Mouse (Mus musculus): ENCODE measurements around the gene Nlrc3.
A peak's percentile ranks its signal among the peaks of the same experiment; 100 is the strongest.
"Not testable (repeated sequence)": the region's sequence is repeated elsewhere in the genome, so short reads cannot be mapped to it uniquely, and the experiment has no call there.

Nlrc3 gene

DNA sequence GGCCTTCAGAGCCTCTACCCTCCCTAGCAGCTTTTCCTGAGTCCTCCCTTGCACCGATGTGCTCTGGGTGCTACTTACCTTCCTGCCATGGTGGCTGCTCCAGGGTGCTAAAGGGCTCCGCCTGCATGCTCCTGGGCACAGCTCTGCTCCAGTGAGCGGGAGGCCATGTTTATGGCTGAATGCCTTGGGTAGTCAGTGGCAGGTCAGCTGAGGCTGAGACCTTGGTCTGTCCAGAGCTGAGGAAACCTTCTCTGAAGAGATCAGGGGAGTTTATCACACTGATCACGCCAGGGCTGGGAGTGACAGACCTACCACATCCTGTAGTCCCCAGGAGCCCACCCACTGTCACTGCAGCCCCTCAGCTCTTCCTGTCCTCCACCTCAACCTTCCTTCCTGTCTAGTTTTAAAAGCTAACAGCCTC, at the start of gene Nlrc3:
Gene Nlrc3 (minus strand): TSS at position 382 of the 421 bp plus-strand sequence.
- DNase-seq (ENCODE audit: low spot score): no peak

DNA sequence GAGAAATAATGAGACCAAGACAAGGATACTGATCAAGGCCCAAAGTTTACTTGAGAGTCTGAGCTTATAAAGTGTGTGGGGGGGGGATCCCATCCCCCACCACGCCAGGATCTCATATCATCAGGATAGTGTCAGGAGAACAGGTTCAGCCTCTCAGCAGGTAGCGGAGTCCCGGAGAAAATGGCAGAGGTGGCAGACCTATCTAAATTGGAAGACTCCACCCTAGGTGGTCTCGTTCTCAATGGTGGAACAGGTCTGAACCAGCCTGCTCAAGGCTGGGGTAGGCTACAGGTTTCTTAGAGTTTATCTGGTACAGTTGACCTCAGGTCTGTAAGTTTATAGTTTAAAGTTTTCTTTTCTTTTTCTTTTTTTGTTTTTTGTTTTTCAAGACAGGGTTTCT, 46.3 kb upstream of the Nlrc3 start:
- no peak for DNase-seq (ENCODE audit: low spot score)

- no peak for DNase-seq (ENCODE audit: low spot score)
These were observed 44.8 kb upstream of the Nlrc3 start for GRCm38 (mm10) chr16:4021241-4021640.

DNA sequence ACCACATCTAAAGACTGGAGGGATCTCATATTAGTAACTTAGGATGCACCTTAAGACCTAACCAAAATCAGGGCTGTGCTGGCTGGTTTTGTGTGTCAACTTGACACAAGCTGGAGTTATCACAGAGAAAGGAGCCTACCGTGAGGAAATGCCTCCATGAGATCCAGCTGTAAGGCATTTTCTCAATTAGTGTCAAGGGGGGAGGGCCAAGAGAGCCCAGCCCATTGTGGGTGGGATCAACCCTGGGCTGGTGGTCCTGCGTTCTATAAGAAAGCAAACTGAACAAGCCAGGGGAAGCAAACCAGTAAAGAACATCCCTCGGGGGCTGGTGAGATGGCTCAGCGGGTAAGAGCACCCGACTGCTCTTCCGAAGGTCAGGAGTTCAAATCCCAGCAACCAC, 41.0 kb upstream of the Nlrc3 start:
- DNase-seq (ENCODE audit: low spot score): not testable (repeated sequence)

- not testable (repeated sequence) for DNase-seq (ENCODE audit: low spot score)
These were observed 40.4 kb upstream of the Nlrc3 start for GRCm38 (mm10) chr16:4016786-4017185.

DNA sequence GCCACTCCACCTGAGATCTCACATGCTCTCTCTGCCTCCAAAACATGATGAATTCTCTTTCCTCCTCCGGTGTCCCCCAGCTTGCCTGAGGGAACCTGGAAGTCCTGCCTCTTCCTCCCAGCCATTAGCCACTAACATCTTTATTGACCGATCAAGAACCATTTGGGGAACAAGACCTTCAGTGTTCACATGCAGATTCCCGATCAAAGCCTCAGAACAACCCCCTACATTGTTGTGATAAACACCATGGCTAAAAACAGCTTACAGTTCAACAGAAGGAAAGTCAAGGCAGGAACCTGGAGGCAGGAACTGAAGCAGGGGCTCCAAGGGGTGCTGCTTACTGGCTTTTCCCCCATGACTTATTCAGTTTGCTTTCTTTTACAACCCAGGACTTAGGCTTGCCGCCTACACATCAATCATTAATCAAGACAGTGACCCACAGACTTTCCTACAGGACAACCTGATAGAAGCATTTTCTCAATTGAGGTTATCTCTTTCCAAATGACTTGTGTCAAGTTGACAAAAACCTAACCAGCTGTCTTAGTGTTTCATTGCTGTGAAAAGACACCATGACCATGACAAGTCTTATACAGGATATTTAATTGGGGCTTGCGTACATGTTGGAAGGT, 37.7 kb upstream of the Nlrc3 start:
- DNase-seq (ENCODE audit: low spot score): no peak

DNA sequence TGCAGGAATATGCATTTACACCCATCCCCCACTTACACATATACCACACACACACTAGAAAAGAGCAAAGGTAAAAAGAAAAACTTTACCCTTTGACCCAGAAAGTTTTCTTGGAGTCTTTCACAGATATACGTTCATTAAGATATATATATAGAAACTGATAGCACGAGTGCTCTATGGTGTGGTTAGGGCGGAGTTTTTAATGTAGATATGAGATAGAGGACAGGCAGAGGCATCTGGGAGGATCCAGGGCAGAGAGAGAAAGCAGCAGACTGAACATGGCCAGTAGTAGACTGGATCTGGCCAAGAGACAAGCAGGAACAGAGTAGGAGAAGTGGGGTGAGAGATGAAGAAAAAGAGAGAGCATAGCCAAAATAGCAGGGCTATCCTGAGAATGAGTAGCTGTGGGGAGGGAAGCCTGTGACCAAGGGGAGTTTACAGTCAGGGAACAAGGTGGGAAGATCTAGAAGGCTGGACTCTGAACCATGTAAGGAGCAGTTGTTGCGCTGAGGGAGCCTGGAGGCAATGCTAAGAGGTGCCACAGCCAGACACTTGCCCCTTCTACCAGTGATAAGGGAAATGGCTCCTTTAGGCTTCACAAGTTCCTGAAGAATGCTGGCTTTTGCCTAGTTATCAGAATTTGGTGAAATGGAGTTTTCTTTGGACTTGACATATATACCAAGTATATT, 36.6 kb upstream of the Nlrc3 start:
- no peak for DNase-seq (ENCODE audit: low spot score)

GRCm38 (mm10) chr16:4003489-4004398, 27.3 kb upstream of the Nlrc3 start, which contains the start of gene Slx4:
Gene Slx4 (minus strand): TSS chr16:4003770.
- DNase-seq (ENCODE audit: low spot score): peak; percentile 94

GRCm38 (mm10) chr16:3988410-3988809, 12.0 kb upstream of the Nlrc3 start:
- no peak for DNase-seq (ENCODE audit: low spot score)

DNA sequence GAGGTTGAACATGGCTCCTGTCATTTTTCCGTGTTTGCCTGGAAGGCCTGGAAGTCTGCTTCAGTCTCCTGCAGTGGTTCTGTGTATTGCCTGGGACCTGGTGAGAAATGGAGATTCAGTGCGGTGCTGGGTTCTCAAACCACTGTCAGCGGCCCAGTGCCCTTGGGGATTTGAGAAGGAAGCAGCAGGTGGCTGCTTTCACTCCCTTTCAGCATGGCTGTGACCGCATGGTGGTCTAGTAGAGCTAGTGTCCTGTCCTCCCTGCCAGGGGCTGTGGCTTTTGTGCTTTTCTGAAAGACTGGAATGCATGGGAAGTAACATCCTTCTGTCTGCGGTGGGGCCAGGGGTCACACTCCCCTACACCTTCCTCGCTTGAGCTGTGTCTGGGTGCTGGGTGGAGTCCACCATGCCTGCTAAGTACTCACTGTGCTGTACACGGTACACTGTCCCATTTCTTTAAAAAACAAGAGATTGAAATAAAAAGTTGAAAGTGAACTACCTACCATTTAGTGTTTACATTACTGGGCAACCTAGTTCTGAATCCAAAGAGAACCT, 6.8 kb upstream of the Nlrc3 start:
- no peak for DNase-seq (ENCODE audit: low spot score)

DNA sequence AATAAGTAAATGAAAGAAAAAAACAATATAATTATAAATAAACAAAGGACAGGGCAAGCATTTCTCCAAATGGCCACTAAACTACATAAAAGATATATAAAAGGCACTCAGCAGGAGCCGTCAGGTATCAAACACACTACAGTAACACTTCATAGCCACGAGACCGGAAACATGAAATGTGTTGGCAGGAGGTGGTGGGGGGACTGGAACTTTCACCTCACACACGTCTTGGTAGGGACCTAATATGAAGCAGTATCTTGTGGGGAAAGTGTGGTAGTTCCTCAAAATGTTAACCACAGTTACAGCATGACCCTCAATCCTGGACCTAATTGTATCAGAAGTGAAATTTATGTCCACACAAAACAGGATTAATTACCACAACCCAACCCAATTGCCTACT, 5.7 kb upstream of the Nlrc3 start:
- DNase-seq (ENCODE audit: low spot score): no peak

- DNase-seq (ENCODE audit: low spot score): no peak
These were observed 280 bp upstream of the Nlrc3 start for GRCm38 (mm10) chr16:3976712-3977111.

DNA sequence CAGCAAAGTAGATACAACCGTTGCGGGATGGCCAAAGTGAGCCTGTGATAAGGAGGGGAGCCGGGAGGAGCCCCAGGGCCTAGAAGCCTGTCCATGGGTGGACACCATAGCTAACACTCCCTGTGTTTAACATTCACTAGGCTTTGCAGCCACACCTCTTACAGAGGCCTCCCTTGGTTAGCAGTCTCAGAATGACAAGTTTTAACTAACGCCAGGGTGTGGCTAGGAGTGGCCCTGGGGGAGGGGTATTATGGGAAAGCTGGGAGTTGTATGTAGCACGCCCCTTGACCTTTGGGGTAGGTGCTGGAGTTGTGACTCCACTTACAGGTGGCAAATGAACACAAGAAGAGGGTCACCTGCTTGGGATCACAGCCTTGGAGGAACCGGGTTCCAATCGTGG, 774 bp downstream of the Nlrc3 start:
- DNase-seq (ENCODE audit: low spot score): no peak

DNA sequence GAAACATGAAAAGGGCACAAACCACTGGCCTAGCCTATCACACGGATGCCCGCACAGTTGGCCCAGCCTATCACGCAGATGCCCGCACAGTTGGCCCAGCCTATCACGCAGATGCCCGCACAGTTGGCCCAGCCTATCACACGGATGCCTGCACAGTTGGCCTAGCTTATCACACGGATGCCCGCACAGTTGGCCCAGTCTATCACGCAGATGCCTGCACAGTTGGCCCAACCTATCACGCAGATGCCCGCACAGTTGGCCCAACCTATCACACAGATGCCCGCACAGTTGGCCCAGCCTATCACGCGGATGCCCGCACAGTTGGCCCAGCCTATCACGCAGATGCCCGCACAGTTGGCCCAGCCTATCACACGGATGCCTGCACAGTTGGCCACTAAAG, 2.0 kb downstream of the Nlrc3 start:
- DNase-seq (ENCODE audit: low spot score): not testable (repeated sequence)

DNA sequence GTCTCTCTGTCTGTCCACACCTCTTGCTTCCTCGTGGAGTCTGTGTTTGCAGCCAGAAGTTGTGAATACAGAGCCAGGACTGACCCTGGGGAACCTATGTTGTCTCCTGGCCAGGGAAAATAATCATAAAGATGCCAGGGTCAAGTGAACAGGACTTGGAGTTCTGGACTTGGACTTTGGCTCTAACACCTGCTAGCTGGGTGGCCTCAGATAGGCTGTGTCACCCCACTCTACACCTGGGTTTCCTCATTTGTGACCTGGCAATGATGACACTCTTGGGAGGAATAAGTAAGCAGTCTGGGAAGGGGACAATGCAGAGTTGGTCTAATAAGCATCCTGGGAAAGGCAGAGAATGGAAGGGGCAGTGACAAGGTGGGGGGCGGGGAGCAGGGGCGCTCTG, 10.9 kb downstream of the Nlrc3 start:
- no peak for DNase-seq (ENCODE audit: low spot score)

- DNase-seq (ENCODE audit: low spot score): no peak
These were observed 11.4 kb downstream of the Nlrc3 start for GRCm38 (mm10) chr16:3964990-3965389.

- no peak for DNase-seq (ENCODE audit: low spot score)
These were observed 17.2 kb downstream of the Nlrc3 start for GRCm38 (mm10) chr16:3959261-3959660.

DNA sequence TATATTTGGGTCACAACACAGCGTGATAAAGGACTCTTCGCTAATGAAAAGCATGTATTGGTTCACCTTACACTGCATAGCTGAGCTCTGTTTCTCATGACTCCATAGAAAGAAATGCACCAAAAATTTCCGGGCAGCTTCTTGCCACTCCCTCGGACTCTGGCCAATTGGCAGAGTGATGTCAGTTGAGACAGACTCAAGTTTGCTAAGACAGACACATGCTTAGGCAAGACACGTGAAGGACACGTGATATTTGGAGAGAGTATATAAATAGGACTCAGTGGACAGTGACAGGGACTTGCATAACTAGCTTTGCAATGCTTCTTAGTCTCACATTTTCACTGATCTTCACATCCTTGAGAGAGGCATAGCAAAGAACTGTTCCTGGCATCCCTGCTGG, 20.1 kb downstream of the Nlrc3 start:
- no peak for DNase-seq (ENCODE audit: low spot score)

GRCm38 (mm10) chr16:3951141-3951540, 25.3 kb downstream of the Nlrc3 start:
- no peak for DNase-seq (ENCODE audit: low spot score)

GRCm38 (mm10) chr16:3934701-3935100, 41.7 kb downstream of the Nlrc3 start:
- DNase-seq (ENCODE audit: low spot score): no peak

DNA sequence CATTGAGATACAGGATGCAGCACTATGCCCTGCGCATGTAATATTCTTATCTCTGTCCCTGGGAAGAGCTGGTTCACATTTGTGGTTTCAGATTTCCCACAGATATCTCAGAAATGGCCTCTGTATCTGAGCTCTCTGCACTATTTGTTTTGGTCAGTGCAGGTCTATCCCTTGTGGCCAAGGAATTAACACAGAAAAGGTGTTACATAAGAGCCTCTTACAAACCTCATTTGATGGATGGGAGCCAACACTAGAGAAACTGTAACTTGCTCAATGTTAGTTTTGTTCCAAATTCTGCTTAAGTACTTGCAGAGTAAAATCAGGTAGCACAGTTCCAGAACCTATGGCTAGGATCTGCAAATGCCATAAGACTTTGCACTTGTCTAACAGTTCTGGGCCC, 42.3 kb downstream of the Nlrc3 start:
- DNase-seq (ENCODE audit: low spot score): no peak

DNA sequence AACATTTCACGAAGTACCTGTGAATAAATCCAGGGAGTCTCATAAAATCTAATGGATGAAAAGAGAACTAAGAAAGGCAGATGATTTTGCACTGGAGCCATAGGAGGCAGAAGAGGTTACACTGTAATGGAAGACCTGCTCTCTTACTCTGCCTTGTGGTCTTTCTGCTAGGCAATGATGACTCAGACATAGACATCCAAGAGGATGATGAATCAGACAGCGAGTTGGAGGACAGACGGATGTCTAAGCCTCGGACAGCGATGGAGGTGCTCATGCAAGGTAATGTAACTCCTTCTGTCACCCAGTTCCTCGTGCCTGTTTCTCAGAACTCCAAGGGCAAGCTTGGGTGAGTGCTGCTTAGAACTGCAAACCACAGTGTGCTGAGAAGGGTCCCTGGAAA, 42.9 kb downstream of the Nlrc3 start:
- DNase-seq (ENCODE audit: low spot score): no peak

Measured in ovary, adult 18-20 months (tissue).